9 mouse cellular contexts compared by ENCODE assay signal in the genomic region with DNA sequence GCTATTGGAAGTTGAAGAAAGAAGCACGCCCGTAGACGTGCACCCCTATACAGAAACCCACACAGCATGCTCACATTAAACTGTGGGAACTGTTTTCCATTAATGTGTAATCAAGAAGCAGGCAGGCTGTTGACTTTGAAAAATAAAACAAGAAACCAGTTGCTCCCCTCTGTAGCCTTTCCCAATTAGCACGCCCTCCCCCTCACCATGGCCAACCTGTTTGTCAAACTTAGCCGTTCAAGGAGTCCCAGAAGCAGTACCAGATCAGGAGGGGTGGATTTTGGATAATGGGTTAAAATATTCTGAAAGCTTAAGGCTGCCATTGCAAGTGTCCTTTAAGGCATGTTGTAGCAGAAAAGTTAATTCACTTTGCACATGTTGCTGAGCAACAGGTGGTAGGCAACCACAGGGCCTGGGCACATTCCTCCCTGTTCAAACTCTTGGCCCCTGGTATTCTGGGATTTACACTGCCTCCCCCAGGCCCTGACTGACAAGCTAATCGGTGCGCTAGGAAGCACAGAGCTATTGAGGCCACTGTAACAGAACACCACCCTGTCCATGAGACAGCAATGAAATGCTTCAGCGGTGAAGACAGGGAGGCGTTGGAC.
DNase-seq lines count a peak whose midpoint lies in the region; ATAC-seq and TF ChIP-seq lines count a peak whose summit lies in the region.
"Had no signal": no experiment of that assay in that cellular context is flagged by ENCODE, and none has a peak within 500 bp of the region (broad histone marks: within the 10 kb centered on the region; RNA-seq: fewer than 3 reads in every experiment).

No protein-coding gene starts in this region.

- H3ac ChIP-seq in myocyte (ENCODE audit: control insufficient read depth, insufficient read length): no peak overlapping the region

- no peaks in the 10 kb centered on the region for H3K9me3 ChIP-seq in midbrain, embryonic 11.5 days (ENCODE audit: control insufficient read depth, low read length)
- H3K9me3 ChIP-seq in midbrain, embryonic 16.5 days (replicated peaks; ENCODE audit: control insufficient read depth, low read length, poor library complexity, severe bottlenecking): no peaks in the 10 kb centered on the region
- H3K9me3 ChIP-seq in embryonic facial prominence, embryonic 15.5 days (replicated peaks): no peaks in the 10 kb centered on the region

- no peaks in the 10 kb centered on the region for H3K36me3 ChIP-seq in midbrain, embryonic 11.5 days (ENCODE audit: control insufficient read depth, insufficient read depth, low read length)
- no peaks in the 10 kb centered on the region for H3K36me3 ChIP-seq in midbrain, embryonic 16.5 days (ENCODE audit: control insufficient read depth, insufficient read depth, low read length)
- no peaks in the 10 kb centered on the region for H3K36me3 ChIP-seq in embryonic facial prominence, embryonic 15.5 days
- H3K36me3 ChIP-seq in kidney, adult 2 months (ENCODE audit: control insufficient read depth, insufficient read depth, low read length): no peaks in the 10 kb centered on the region
- H3K36me3 ChIP-seq in myocyte (ENCODE audit: control insufficient read depth, insufficient read depth): no peaks in the 10 kb centered on the region

- peak; percentile 50; the same call in 1 of the 2 replicates for ATAC-seq in midbrain, embryonic 11.5 days (ENCODE audit: low FRiP score)
- ATAC-seq in midbrain, embryonic 16.5 days: no peak
- ATAC-seq in embryonic facial prominence, embryonic 15.5 days (ENCODE audit: insufficient number of reproducible peaks, low FRiP score, low TSS enrichment, low read depth): peak; percentile 82

- no peak for TF ChIP-seq CTCF in kidney, adult 2 months (conservative IDR thresholded peaks at IDR 0.05; ENCODE audit: insufficient read depth, insufficient read length, low read depth, low read length)

- no peak overlapping the region for H3K4me3 ChIP-seq in midbrain, embryonic 11.5 days (ENCODE audit: low read depth, low read length)
- no peak overlapping the region for H3K4me3 ChIP-seq in midbrain, embryonic 16.5 days (ENCODE audit: low read depth, low read length)
- no peak overlapping the region for H3K4me3 ChIP-seq in embryonic facial prominence, embryonic 15.5 days (replicated peaks)
- no peak overlapping the region for H3K4me3 ChIP-seq in kidney, adult 2 months (ENCODE audit: insufficient read depth, low read depth, low read length)
- H3K4me3 ChIP-seq in myocyte: no peak overlapping the region

- intact Hi-C loops in left cerebral cortex, postnatal 25 days (cut with DNase I): no loop called here

- H3K27ac ChIP-seq in midbrain, embryonic 11.5 days (ENCODE audit: low read depth, low read length): no peak overlapping the region
- no peak overlapping the region for H3K27ac ChIP-seq in midbrain, embryonic 16.5 days (ENCODE audit: low read length)
- no peak overlapping the region; the same call in 1 of the 2 replicates for H3K27ac ChIP-seq in embryonic facial prominence, embryonic 15.5 days (replicated peaks)
- H3K27ac ChIP-seq in kidney, adult 2 months (ENCODE audit: insufficient read depth, low read depth, low read length): peak overlapping the region; percentile 69

- 47% methylated on average over 9 of the region's 9 CpGs for WGBS in midbrain, embryonic 11.5 days
- WGBS in midbrain, embryonic 16.5 days: 44% methylated on average over 9 of the region's 9 CpGs
- WGBS in embryonic facial prominence, embryonic 15.5 days: 17% methylated on average over 9 of the region's 9 CpGs
- 42% methylated on average over 9 of the region's 9 CpGs for WGBS in kidney, adult 2 months

- no peak for TF ChIP-seq POLR2A in kidney, adult 2 months (IDR thresholded peaks at IDR 0.05; ENCODE audit: low read depth, low read length)
- no peak for TF ChIP-seq POLR2A in myocyte (IDR thresholded peaks at IDR 0.05; ENCODE audit: insufficient read length, low read depth)

- no peaks in the 10 kb centered on the region for H3K27me3 ChIP-seq in midbrain, embryonic 11.5 days (ENCODE audit: control insufficient read depth, insufficient read depth, low read length)
- H3K27me3 ChIP-seq in midbrain, embryonic 16.5 days (ENCODE audit: control insufficient read depth, insufficient read depth, low read depth, low read length): no peaks in the 10 kb centered on the region
- H3K27me3 ChIP-seq in embryonic facial prominence, embryonic 15.5 days: no peaks in the 10 kb centered on the region; the same call in 1 of the 2 replicates
- H3K27me3 ChIP-seq in kidney, adult 2 months (replicated peaks; ENCODE audit: control insufficient read depth, insufficient read depth, low read length): no peaks in the 10 kb centered on the region
- H3K27me3 ChIP-seq in myocyte (ENCODE audit: control insufficient read depth, insufficient read depth, insufficient read length): no peaks in the 10 kb centered on the region

- no peak overlapping the region for H3K4me2 ChIP-seq in midbrain, embryonic 11.5 days
- no peak overlapping the region for H3K4me2 ChIP-seq in midbrain, embryonic 16.5 days (ENCODE audit: low read length)
- no peak overlapping the region for H3K4me2 ChIP-seq in embryonic facial prominence, embryonic 15.5 days (replicated peaks)
- no peak overlapping the region for H3K4me2 ChIP-seq in myocyte (ENCODE audit: low read depth)

- no peak for DNase-seq in midbrain, embryonic 11.5 days (ENCODE audit: low spot score, missing footprints)
- DNase-seq in kidney, adult 2 months: peak; percentile 59
- no peak for DNase-seq in spleen, postnatal 36 days (ENCODE audit: low spot score in 2 of 2)
- no peak for DNase-seq in left cerebral cortex, postnatal 25 days (ENCODE audit: low spot score in 2 of 2)
- DNase-seq in layer of hippocampus, adult 11-12 months (ENCODE audit: low spot score): no peak
- DNase-seq: left cerebral cortex, postnatal 4 days had no signal

- no peaks in the 10 kb centered on the region for H3K79me2 ChIP-seq in myocyte (ENCODE audit: control insufficient read depth, insufficient read depth)

- peaks cover 6% of the 10 kb centered on the region; the same call in 1 of the 2 replicates for H3K4me1 ChIP-seq in midbrain, embryonic 11.5 days (ENCODE audit: control insufficient read depth, insufficient read depth, low read length)
- no peaks in the 10 kb centered on the region for H3K4me1 ChIP-seq in midbrain, embryonic 16.5 days (ENCODE audit: control insufficient read depth, insufficient read depth, low read length)
- peaks cover 10% of the 10 kb centered on the region; the same call in 1 of the 2 replicates for H3K4me1 ChIP-seq in embryonic facial prominence, embryonic 15.5 days
- peaks cover 7% of the 10 kb centered on the region; the same call in 1 of the 2 replicates for H3K4me1 ChIP-seq in kidney, adult 2 months (ENCODE audit: control insufficient read depth, insufficient read depth, low read length)

- no peak overlapping the region for H3K9ac ChIP-seq in midbrain, embryonic 11.5 days (ENCODE audit: low read length)
- no peak overlapping the region for H3K9ac ChIP-seq in midbrain, embryonic 16.5 days (ENCODE audit: low read depth, low read length)
- no peak overlapping the region for H3K9ac ChIP-seq in embryonic facial prominence, embryonic 15.5 days

TF ChIP-seq in myocyte, 11 proteins besides CTCF, POLR2A, EP300 and RAD21:
- TF ChIP-seq CEBPB (IDR thresholded peaks at IDR 0.05; ENCODE audit: insufficient read depth, poor library complexity, severe bottlenecking) (no peak; the same call in 1 of the 2 replicates), REST (IDR thresholded peaks at IDR 0.05; ENCODE audit: insufficient read depth, insufficient read length) (no peak), POLR2AphosphoS2 (IDR thresholded peaks at IDR 0.05; ENCODE audit: insufficient read length, low read depth) (no peak), TCF3 (IDR thresholded peaks at IDR 0.05; ENCODE audit: insufficient read length, low read depth) (peak; percentile 2), TCF12 (IDR thresholded peaks at IDR 0.05; ENCODE audit: insufficient read depth, poor library complexity, severe bottlenecking) (peak; percentile 89), MYOG (IDR thresholded peaks at IDR 0.05; ENCODE audit: control insufficient read depth in 1 of 3, insufficient read depth in 1 of 3, insufficient read length in 2 of 3, low read depth in 2 of 3) (peak; percentile 37 to 88 (median 50)), MYOD1 (IDR thresholded peaks at IDR 0.05; ENCODE audit: control insufficient read depth in 1 of 3, insufficient read length in 2 of 3, low read depth in 2 of 3) (peak in 2 of 3 experiments; percentile 94 to 97), MAX (IDR thresholded peaks at IDR 0.05; ENCODE audit: low read depth) (no peak), SRF (IDR thresholded peaks at IDR 0.05; ENCODE audit: control insufficient read depth, insufficient read length, low read depth) (no peak), USF1 (IDR thresholded peaks at IDR 0.05; ENCODE audit: low read depth) (no peak), E2F4 (IDR thresholded peaks at IDR 0.05; ENCODE audit: insufficient read depth) (no peak)
